Mouse (Mus musculus) C2C12 (cell line): Measurements from ENCODE around the gene Hoxb6. TPM values are rescaled to one million over a fixed set of nuclear protein-coding genes. Genes with fewer than 3 reads are reported as not detected.
A peak's percentile ranks its signal among the peaks of the same experiment; 100 is the strongest.

Experiments used
- H3K27me3 ChIP-seq: one replicate; pipeline ENCODE4 v1.6.1; 2011; ENCODE audit not compliant: control insufficient read depth, insufficient read depth, insufficient read length
- H3K36me3 ChIP-seq: one replicate; pipeline ENCODE4 v1.6.1; 2011; ENCODE audit not compliant: control insufficient read depth, insufficient read depth
- H3K4me3 ChIP-seq: one replicate; pipeline ENCODE4 v1.5.1; 2011; ENCODE audit warnings: mild to moderate bottlenecking, control low read depth; ENCODE audit not compliant: poor library complexity, insufficient read depth, severe bottlenecking
- H3K79me2 ChIP-seq: one replicate; pipeline ENCODE4 v1.6.1; 2011; ENCODE audit not compliant: control insufficient read depth, insufficient read depth
- H3K79me3 ChIP-seq: one replicate; pipeline ENCODE4 v1.6.1; 2011; ENCODE audit warnings: low read depth, control low read depth
- H3ac ChIP-seq: one replicate; pipeline ENCODE3; 2011; ENCODE audit warnings: low read depth; ENCODE audit not compliant: control insufficient read depth, insufficient read length
- CEBPB ChIP-seq: IDR thresholded peaks from one replicate; pipeline ENCODE4 v1.6.1; 2011; ENCODE audit warnings: low read depth, mild to moderate bottlenecking, control low read depth, moderate library complexity
- CTCF ChIP-seq: IDR thresholded peaks from one replicate; pipeline ENCODE4 v1.5.1; 2011; ENCODE audit not compliant: control insufficient read depth, insufficient read depth, insufficient read length
- FOSL1 ChIP-seq: IDR thresholded peaks from one replicate; pipeline ENCODE4 v1.8.0; 2011; ENCODE audit warnings: mild to moderate bottlenecking, low read length; ENCODE audit not compliant: poor library complexity, insufficient read depth, severe bottlenecking
- MAX ChIP-seq: IDR thresholded peaks from one replicate; pipeline ENCODE4 v1.6.1; 2011; ENCODE audit warnings: mild to moderate bottlenecking, control low read depth
- MYOD1 ChIP-seq: IDR thresholded peaks from one replicate; pipeline ENCODE4 v1.6.1; 2011; ENCODE audit warnings: low read depth; ENCODE audit not compliant: control insufficient read depth, insufficient read length
- MYOG ChIP-seq: IDR thresholded peaks from one replicate; pipeline ENCODE4 v1.6.1; 2011; ENCODE audit not compliant: control insufficient read depth, insufficient read length; ENCODE audit errors: extremely low read depth
- USF1 ChIP-seq: IDR thresholded peaks from one replicate; pipeline ENCODE4 v1.6.1; 2011; ENCODE audit warnings: low read depth, mild to moderate bottlenecking, control low read depth, moderate library complexity
- polyA plus RNA-seq: library from polyadenylated mRNA; unstranded; fragments of >200 nt; fragmentation: generic; extraction: Trizol; gene quantifications from one replicate; pipeline ENCODE4 v1.2.1, GENCODE M21; 2012; ENCODE audit warnings: missing spikeins

The Hoxb6 gene
- polyA plus RNA-seq, 1 experiment: 0.05 TPM

GRCm38 (mm10) chr11:96260310-96260970, 31.8 kb upstream of the Hoxb6 start:
- H3K27me3 ChIP-seq: peaks cover 70% of the 10 kb centered on the region
- TF ChIP-seq MYOD1 (no peak), MAX (peak; percentile 32), FOSL1 (no peak), CEBPB (peak; percentile 61)
- no peaks in the 10 kb centered on the region for H3K79me3 ChIP-seq
- no peak overlapping the region for H3K4me3 ChIP-seq
- H3ac ChIP-seq: no peak overlapping the region
- H3K79me2 ChIP-seq: no peaks in the 10 kb centered on the region
- no peaks in the 10 kb centered on the region for H3K36me3 ChIP-seq

DNA sequence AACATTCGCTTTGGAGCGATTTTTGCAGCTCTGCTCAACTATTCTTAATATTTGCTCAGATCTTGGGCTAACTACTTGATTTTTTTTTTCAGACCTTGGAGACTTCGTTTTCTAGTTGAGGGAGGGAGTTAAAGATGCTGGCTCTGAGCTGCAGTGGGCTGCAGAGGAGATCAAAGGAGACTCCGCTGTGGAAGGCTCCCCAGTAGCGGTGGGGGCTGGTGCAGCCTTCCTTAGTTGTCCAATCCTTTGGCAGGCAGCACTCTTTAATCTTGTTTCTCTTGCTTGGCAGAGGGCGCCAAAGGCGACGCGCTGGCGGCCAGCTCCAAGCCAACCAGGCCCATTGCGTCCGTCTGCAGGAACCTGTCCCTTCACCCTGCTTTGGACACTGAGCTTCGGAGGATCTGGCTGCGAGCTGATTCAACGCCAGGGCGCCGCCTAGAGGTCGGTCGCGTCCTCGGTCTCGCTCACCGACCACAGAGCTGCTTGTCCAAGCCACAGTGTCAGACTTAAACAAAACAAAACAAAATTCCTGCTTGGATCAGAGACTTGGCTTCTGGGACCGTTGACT, 30.9 kb upstream of the Hoxb6 start:
- Histone ChIP-seq H3K79me3 (no peaks in the 10 kb centered on the region), H3K36me3 (no peaks in the 10 kb centered on the region), H3ac (no peak overlapping the region), H3K27me3 (peaks cover 72% of the 10 kb centered on the region), H3K4me3 (no peak overlapping the region), H3K79me2 (no peaks in the 10 kb centered on the region)
- TF ChIP-seq FOSL1 (no peak), CEBPB (no peak), MAX (no peak), USF1 (no peak), MYOG (no peak), CTCF (peak; percentile 67), MYOD1 (no peak)

DNA sequence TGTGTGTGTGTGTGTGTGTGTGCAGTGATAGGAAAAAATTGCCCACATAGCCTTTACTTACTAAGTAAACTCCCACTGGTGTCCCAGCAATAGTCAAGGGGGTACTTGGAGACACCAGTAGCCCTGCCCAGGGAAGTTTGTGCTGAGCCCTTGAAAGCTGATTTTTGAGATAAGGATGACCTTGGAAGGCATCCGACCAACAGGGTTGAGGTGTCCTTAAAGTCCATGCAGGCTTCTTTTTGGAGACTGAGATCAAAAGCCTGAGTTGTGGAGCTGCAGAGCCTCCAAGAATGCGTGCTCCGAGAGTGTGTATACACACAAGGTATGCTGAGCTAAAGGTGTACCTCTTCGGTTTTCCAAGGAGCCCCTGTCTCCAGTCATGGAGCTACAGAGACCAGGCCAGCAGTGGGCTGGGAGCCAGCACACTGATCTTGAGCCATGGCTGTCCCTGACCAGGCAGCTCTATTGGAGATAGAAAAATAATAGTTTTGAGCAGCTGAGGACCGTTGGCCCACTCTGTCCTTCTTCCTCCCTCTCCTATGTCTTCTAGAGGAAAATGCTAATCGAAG, 29.9 kb upstream of the Hoxb6 start:
- H3K79me3 ChIP-seq: no peaks in the 10 kb centered on the region
- H3K27me3 ChIP-seq: peaks cover 76% of the 10 kb centered on the region
- H3ac ChIP-seq: no peak overlapping the region
- no peak overlapping the region for H3K4me3 ChIP-seq
- no peaks in the 10 kb centered on the region for H3K79me2 ChIP-seq
- TF ChIP-seq CEBPB (no peak), CTCF (no peak), USF1 (no peak), MYOD1 (no peak), MYOG (no peak), FOSL1 (no peak), MAX (no peak)
- H3K36me3 ChIP-seq: no peaks in the 10 kb centered on the region

- no peak overlapping the region for H3K4me3 ChIP-seq
- peaks cover 82% of the 10 kb centered on the region for H3K27me3 ChIP-seq
- H3K79me3 ChIP-seq: no peaks in the 10 kb centered on the region
- no peak overlapping the region for H3ac ChIP-seq
- H3K36me3 ChIP-seq: no peaks in the 10 kb centered on the region
- H3K79me2 ChIP-seq: no peaks in the 10 kb centered on the region
- TF ChIP-seq FOSL1 (no peak), MYOG (no peak), MYOD1 (no peak), CEBPB (no peak), USF1 (no peak), MAX (no peak), CTCF (no peak)
These were observed 28.5 kb upstream of the Hoxb6 start for GRCm38 (mm10) chr11:96263636-96264389.

- H3K4me3 ChIP-seq: no peak overlapping the region
- H3K27me3 ChIP-seq: peaks cover 84% of the 10 kb centered on the region
- TF ChIP-seq CTCF (no peak), MYOD1 (no peak)
- H3K79me2 ChIP-seq: no peaks in the 10 kb centered on the region
- no peaks in the 10 kb centered on the region for H3K79me3 ChIP-seq
- H3K36me3 ChIP-seq: no peaks in the 10 kb centered on the region
- no peak overlapping the region for H3ac ChIP-seq
These were observed 27.8 kb upstream of the Hoxb6 start for GRCm38 (mm10) chr11:96264390-96265020.
